Mouse (Mus musculus): ENCODE results near the gene Sh2d4b. TPM values are rescaled to one million over a fixed set of nuclear protein-coding genes. Genes with fewer than 3 reads are reported as not detected.

Gene Sh2d4b
- polyA plus RNA-seq, 1 experiment from 2014 or later = 0.74 TPM

- H3K36me3 ChIP-seq = no peaks in the 10 kb centered on the region
- H3K4me3 ChIP-seq = no peak overlapping the region
- H3K9me3 ChIP-seq = no peaks in the 10 kb centered on the region
- H3K4me1 ChIP-seq = no peaks in the 10 kb centered on the region
- 83% methylated on average over 11 of the region's 11 CpGs for WGBS
- H3K9ac ChIP-seq = no peak overlapping the region
- H3K4me2 ChIP-seq = no peak overlapping the region
- H3K27me3 ChIP-seq = no peaks in the 10 kb centered on the region
- no peak for ATAC-seq (ENCODE audit: insufficient number of reproducible peaks, insufficient read depth, low FRiP score, low TSS enrichment, low read depth)
- no peak overlapping the region for H3K27ac ChIP-seq
Measured at GRCm38 (mm10) chr14:40830094-40830493, 63.0 kb downstream of the Sh2d4b start.

GRCm38 (mm10) chr14:40818051-40818450 lies 75.0 kb downstream of the Sh2d4b start:
- no peaks in the 10 kb centered on the region for H3K9me3 ChIP-seq
- H3K4me3 ChIP-seq = no peak overlapping the region
- H3K27me3 ChIP-seq = no peaks in the 10 kb centered on the region
- H3K4me1 ChIP-seq = no peaks in the 10 kb centered on the region
- no peak overlapping the region for H3K9ac ChIP-seq
- 77% methylated on average over 2 of the region's 2 CpGs for WGBS
- ATAC-seq (ENCODE audit: insufficient number of reproducible peaks, insufficient read depth, low FRiP score, low TSS enrichment, low read depth) = no peak
- no peaks in the 10 kb centered on the region for H3K36me3 ChIP-seq
- H3K27ac ChIP-seq = no peak overlapping the region
- H3K4me2 ChIP-seq = no peak overlapping the region

- WGBS = 80% methylated on average over 5 of the region's 5 CpGs
- H3K4me1 ChIP-seq = no peaks in the 10 kb centered on the region
- no peaks in the 10 kb centered on the region for H3K27me3 ChIP-seq
- no peaks in the 10 kb centered on the region for H3K36me3 ChIP-seq
- no peak overlapping the region for H3K9ac ChIP-seq
- no peak overlapping the region for H3K4me2 ChIP-seq
- H3K27ac ChIP-seq = no peak overlapping the region
- no peaks in the 10 kb centered on the region for H3K9me3 ChIP-seq
- no peak overlapping the region for H3K4me3 ChIP-seq
- no peak for ATAC-seq (ENCODE audit: insufficient number of reproducible peaks, insufficient read depth, low FRiP score, low TSS enrichment, low read depth)
Measured at GRCm38 (mm10) chr14:40816715-40817114, 76.4 kb downstream of the Sh2d4b start.

GRCm38 (mm10) chr14:40791606-40792005 lies 101.5 kb downstream of the Sh2d4b start:
- WGBS = 39% methylated on average over 1 of the region's 1 CpGs
- Histone ChIP-seq H3K4me2 (no peak overlapping the region), H3K9ac (no peak overlapping the region), H3K36me3 (no peaks in the 10 kb centered on the region), H3K4me3 (no peak overlapping the region), H3K27me3 (no peaks in the 10 kb centered on the region), H3K9me3 (no peaks in the 10 kb centered on the region), H3K4me1 (no peaks in the 10 kb centered on the region), H3K27ac (no peak overlapping the region)
- ATAC-seq (ENCODE audit: insufficient number of reproducible peaks, insufficient read depth, low FRiP score, low TSS enrichment, low read depth) = no peak

GRCm38 (mm10) chr14:40789110-40789509 lies 104.0 kb downstream of the Sh2d4b start:
- Histone ChIP-seq H3K27ac (no peak overlapping the region), H3K4me3 (no peak overlapping the region), H3K27me3 (no peaks in the 10 kb centered on the region), H3K9me3 (no peaks in the 10 kb centered on the region), H3K9ac (no peak overlapping the region), H3K4me1 (no peaks in the 10 kb centered on the region), H3K4me2 (no peak overlapping the region), H3K36me3 (no peaks in the 10 kb centered on the region)
- WGBS = 32% methylated on average over 3 of the region's 3 CpGs
- ATAC-seq (ENCODE audit: insufficient number of reproducible peaks, insufficient read depth, low FRiP score, low TSS enrichment, low read depth) = no peak

- 62% methylated on average over 7 of the region's 7 CpGs for WGBS
- H3K27ac ChIP-seq = no peak overlapping the region
- no peaks in the 10 kb centered on the region for H3K9me3 ChIP-seq
- no peak for ATAC-seq (ENCODE audit: insufficient number of reproducible peaks, insufficient read depth, low FRiP score, low TSS enrichment, low read depth)
- H3K4me3 ChIP-seq = no peak overlapping the region
- no peak overlapping the region for H3K9ac ChIP-seq
- H3K4me1 ChIP-seq = no peaks in the 10 kb centered on the region
- H3K27me3 ChIP-seq = no peaks in the 10 kb centered on the region
- no peaks in the 10 kb centered on the region for H3K36me3 ChIP-seq
- no peak overlapping the region for H3K4me2 ChIP-seq
Measured at GRCm38 (mm10) chr14:40769097-40770090, 123.7 kb downstream of the Sh2d4b start.

Other genes starting within 250 kb of the Sh2d4b start
- 87.6 and 91.1 TPM in 2 replicates for gene Tspan14, start 73.5 kb upstream of the Sh2d4b start, polyA plus RNA-seq (2015; fragmentation: Nextera tagmentation; extraction: Ambion mirVana)
- gene Fam213a, start 120.5 kb upstream of the Sh2d4b start, polyA plus RNA-seq (2015; fragmentation: Nextera tagmentation; extraction: Ambion mirVana) = 99.4 and 119 TPM in 2 replicates
- gene Dydc2, start 175.9 kb upstream of the Sh2d4b start, polyA plus RNA-seq (2015; fragmentation: Nextera tagmentation; extraction: Ambion mirVana) = not detected in 2 replicates
- gene Dydc1, start 179.6 kb upstream of the Sh2d4b start, polyA plus RNA-seq (2015; fragmentation: Nextera tagmentation; extraction: Ambion mirVana) = not detected in 2 replicates
- gene Mat1a, start 211.8 kb upstream of the Sh2d4b start, polyA plus RNA-seq (2015; fragmentation: Nextera tagmentation; extraction: Ambion mirVana) = 0.83 TPM in 1 of 2 replicates, not detected in the other
- not detected in 2 replicates for gene Sftpa1, start 238.5 kb upstream of the Sh2d4b start, polyA plus RNA-seq (2015; fragmentation: Nextera tagmentation; extraction: Ambion mirVana)